Mouse (Mus musculus): ENCODE data around the gene Mbnl2.
"Not testable (repeated sequence)": the region's sequence is repeated elsewhere in the genome, so short reads cannot be mapped to it uniquely, and the experiment has no call there.

Mbnl2 gene

GRCm38 (mm10) chr14:120330881-120331514 lies 55.5 kb downstream of the Mbnl2 start:
- peak; percentile 49 to 68 for DNase-seq

GRCm38 (mm10) chr14:120333465-120334243 lies 58.2 kb downstream of the Mbnl2 start:
- no peak for DNase-seq

GRCm38 (mm10) chr14:120335366-120335765 lies 59.9 kb downstream of the Mbnl2 start:
- no peak for DNase-seq

GRCm38 (mm10) chr14:120335871-120336270 lies 60.4 kb downstream of the Mbnl2 start:
- no peak for DNase-seq

GRCm38 (mm10) chr14:120336380-120336779 lies 60.9 kb downstream of the Mbnl2 start:
- DNase-seq: peak in 1 of 2 experiments; percentile 24

GRCm38 (mm10) chr14:120336841-120337240 lies 61.4 kb downstream of the Mbnl2 start:
- no peak for DNase-seq

- DNase-seq: no peak
Measured at GRCm38 (mm10) chr14:120337731-120338462, 62.4 kb downstream of the Mbnl2 start.

GRCm38 (mm10) chr14:120338706-120339105 lies 63.2 kb downstream of the Mbnl2 start:
- DNase-seq: no peak

- no peak for DNase-seq
Measured at GRCm38 (mm10) chr14:120341912-120342311, 66.4 kb downstream of the Mbnl2 start.

- DNase-seq: no peak
Measured at GRCm38 (mm10) chr14:120342321-120342720, 66.9 kb downstream of the Mbnl2 start.

- DNase-seq: no peak
Measured at GRCm38 (mm10) chr14:120344641-120345040, 69.2 kb downstream of the Mbnl2 start.

GRCm38 (mm10) chr14:120347410-120348315 lies 72.2 kb downstream of the Mbnl2 start:
- DNase-seq: no peak

GRCm38 (mm10) chr14:120349332-120349731 lies 73.9 kb downstream of the Mbnl2 start:
- DNase-seq: no peak

- no peak for DNase-seq
Measured at GRCm38 (mm10) chr14:120352136-120352843, 76.8 kb downstream of the Mbnl2 start.

GRCm38 (mm10) chr14:120353211-120353610 lies 77.7 kb downstream of the Mbnl2 start:
- no peak for DNase-seq

- DNase-seq: no peak
Measured at GRCm38 (mm10) chr14:120354595-120354994, 79.1 kb downstream of the Mbnl2 start.

GRCm38 (mm10) chr14:120355040-120355741 lies 79.7 kb downstream of the Mbnl2 start:
- DNase-seq: peak; percentile 77 to 81

- peak; percentile 56 to 64 for DNase-seq
Measured at GRCm38 (mm10) chr14:120355742-120356440, 80.4 kb downstream of the Mbnl2 start.

GRCm38 (mm10) chr14:120357321-120358070 lies 82.0 kb downstream of the Mbnl2 start:
- no peak for DNase-seq

GRCm38 (mm10) chr14:120359608-120360007 lies 84.1 kb downstream of the Mbnl2 start:
- not testable (repeated sequence) for DNase-seq
